Comparison of ENCODE assay signal across 9 mouse cellular contexts in the genomic region with DNA sequence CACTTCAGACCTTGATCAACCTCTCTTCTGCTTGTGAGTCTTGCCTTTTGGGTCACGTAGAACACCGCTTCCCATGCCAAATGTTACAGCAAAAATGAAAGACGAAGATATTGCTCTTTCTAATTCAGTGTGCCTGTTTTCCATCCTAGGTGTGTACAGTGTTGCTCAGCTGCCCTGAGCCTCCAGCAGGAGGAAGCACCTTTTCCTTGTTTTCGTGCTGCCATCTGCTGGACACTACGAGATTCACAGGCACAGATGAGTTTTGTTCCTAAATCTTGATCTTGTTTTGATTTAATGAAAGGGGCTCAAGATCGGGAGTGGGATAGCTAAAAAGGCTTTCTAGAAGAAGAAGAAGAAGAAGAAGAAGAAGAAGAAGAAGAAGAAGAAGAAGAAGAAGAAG. TPM values are rescaled to one million over a fixed set of nuclear protein-coding genes. Genes with fewer than 3 reads are reported as not detected.
DNase-seq lines count a peak whose midpoint lies in the region; ATAC-seq and TF ChIP-seq lines count a peak whose summit lies in the region.
"Had no signal": no experiment of that assay in that cellular context is flagged by ENCODE, and none has a peak within 500 bp of the region (broad histone marks: within the 10 kb centered on the region; RNA-seq: fewer than 3 reads in every experiment).

No protein-coding gene starts in this region.

- intact Hi-C loops in left cerebral cortex, postnatal 4 days (cut with DNase I), result no loop called here

- H3K9ac ChIP-seq in liver, adult 2 months (ENCODE audit: low read depth, low read length), result no peak overlapping the region
- H3K9ac ChIP-seq in liver, embryonic 12.5 days, result no peak overlapping the region
- H3K9ac ChIP-seq in hindbrain, postnatal 0 days (replicated peaks; ENCODE audit: low read length), result no peak overlapping the region

- TF ChIP-seq CTCF in liver, adult 2 months (IDR thresholded peaks at IDR 0.05; ENCODE audit: low read depth, low read length), result peak; percentile 86
- TF ChIP-seq CTCF in hindbrain, postnatal 0 days (IDR thresholded peaks at IDR 0.05; ENCODE audit: low read depth), result peak; percentile 94

- no peak overlapping the region for H3K4me3 ChIP-seq in liver, adult 2 months (ENCODE audit: insufficient read depth, low read depth, low read length)
- no peak overlapping the region for H3K4me3 ChIP-seq in liver, embryonic 12.5 days
- H3K4me3 ChIP-seq in hindbrain, postnatal 0 days (ENCODE audit: low read length), result no peak overlapping the region
- H3K4me3 ChIP-seq: myocyte had no signal

- TF ChIP-seq POLR2A in liver, adult 2 months (IDR thresholded peaks at IDR 0.05; ENCODE audit: extremely low read depth, insufficient read depth, low read length), result no peak

- no peak for ATAC-seq in liver, embryonic 12.5 days
- ATAC-seq in hindbrain, postnatal 0 days, result no peak
- ATAC-seq in megakaryocyte-erythroid progenitor cell, adult 5-6 weeks (replicated peaks; ENCODE audit: low FRiP score, low TSS enrichment, poor library complexity, severe bottlenecking), result no peak

- H3K79me2 ChIP-seq in liver, adult 2 months (ENCODE audit: control insufficient read depth, insufficient read depth, low read length), result no peaks in the 10 kb centered on the region

- no peak overlapping the region for H3K27ac ChIP-seq in liver, adult 2 months (replicated peaks; ENCODE audit: insufficient read depth, low read depth, low read length)
- no peak overlapping the region for H3K27ac ChIP-seq in liver, embryonic 12.5 days
- no peak overlapping the region for H3K27ac ChIP-seq in hindbrain, postnatal 0 days

- peak; percentile 44 for DNase-seq in liver, adult 2 months (ENCODE audit: extremely low read depth, low read depth, low spot score)
- peak; percentile 22 to 38 for DNase-seq in adrenal gland, adult 18-20 months (ENCODE audit: low spot score in 2 of 2)
- DNase-seq in cerebellum, postnatal 14 days, result peak; percentile 78 to 82
- peak; percentile 82 for DNase-seq in hindbrain, postnatal 0 days (ENCODE audit: low spot score)
- DNase-seq in left cerebral cortex, postnatal 4 days, result peak; percentile 49
- DNase-seq in right cerebral cortex, postnatal 36 days (ENCODE audit: low spot score in 2 of 2), result peak; percentile 26 to 30

- no peaks in the 10 kb centered on the region for H3K4me1 ChIP-seq in liver, adult 2 months (ENCODE audit: control insufficient read depth, insufficient read depth, low read length)
- no peaks in the 10 kb centered on the region for H3K4me1 ChIP-seq in liver, embryonic 12.5 days
- no peaks in the 10 kb centered on the region for H3K4me1 ChIP-seq in hindbrain, postnatal 0 days (ENCODE audit: insufficient read depth, low read length)

- no peaks in the 10 kb centered on the region for H3K9me3 ChIP-seq in liver, embryonic 12.5 days (replicated peaks)
- no peaks in the 10 kb centered on the region for H3K9me3 ChIP-seq in hindbrain, postnatal 0 days (ENCODE audit: low read length)

- no peaks in the 10 kb centered on the region for H3K27me3 ChIP-seq in liver, adult 2 months (ENCODE audit: control insufficient read depth, insufficient read depth, low read length)
- no peaks in the 10 kb centered on the region for H3K27me3 ChIP-seq in liver, embryonic 12.5 days (replicated peaks)
- H3K27me3 ChIP-seq in hindbrain, postnatal 0 days (ENCODE audit: insufficient read depth, low read length), result no peaks in the 10 kb centered on the region

- 10% methylated on average over 6 of the region's 6 CpGs for WGBS in liver, adult 2 months
- WGBS in liver, embryonic 12.5 days (ENCODE audit: insufficient replicate concordance), result 14% methylated on average over 6 of the region's 6 CpGs
- 29% methylated on average over 6 of the region's 6 CpGs for WGBS in hindbrain, postnatal 0 days

- H3K36me3 ChIP-seq in liver, adult 2 months (ENCODE audit: control insufficient read depth, insufficient read depth, low read length), result no peaks in the 10 kb centered on the region
- H3K36me3 ChIP-seq in liver, embryonic 12.5 days, result no peaks in the 10 kb centered on the region
- H3K36me3 ChIP-seq in hindbrain, postnatal 0 days (ENCODE audit: insufficient read depth, low read length), result no peaks in the 10 kb centered on the region

- no peak overlapping the region for H3K4me2 ChIP-seq in liver, embryonic 12.5 days
- H3K4me2 ChIP-seq in hindbrain, postnatal 0 days (ENCODE audit: low read depth, low read length), result no peak overlapping the region

RNA-seq across cellular contexts. Expression of a gene that starts 40.3 kb away (rescaled TPM):
- not detected in 2 replicates for total RNA-seq in liver, adult 2 months (2014; rRNA removed)
- polyA plus RNA-seq in liver, adult 2 months (2012; rRNA removed), result not detected in 2 replicates
- polyA plus RNA-seq in liver, embryonic 12.5 days (2016; fragmentation: Nextera tagmentation; extraction: Ambion mirVana), result not detected in 2 replicates
- not detected for total RNA-seq in adrenal gland, adult 18-20 months (2021)
- total RNA-seq in hindbrain, postnatal 0 days (2014; rRNA removed), result 0.43 and 3.5 TPM in 2 replicates
- polyA plus RNA-seq in hindbrain, postnatal 0 days (2015; fragmentation: Nextera tagmentation; extraction: Ambion mirVana), result 0.73 and 1.2 TPM in 2 replicates
- 1 to 10 TPM; 1.5 to 2.2 TPM for total RNA-seq in left cerebral cortex, postnatal 4 days (2021)
- not detected in 2 replicates for total RNA-seq in megakaryocyte-erythroid progenitor cell, adult 5-6 weeks (2014; fragmentation: Nextera tagmentation)
- total RNA-seq in megakaryocyte-erythroid progenitor cell, adult 5-6 weeks (2017), result not detected in 2 replicates

Comparison
In these comparisons a context has a peak if more than half of its experiments do, and no peak if none do; other contexts are left out.
1. DNase-seq: peak in every context shown above with its lines; median percentile 82 in hindbrain, postnatal 0 days; 80 in cerebellum, postnatal 14 days; 49 in left cerebral cortex, postnatal 4 days; 44 in liver, adult 2 months; 30 in adrenal gland, adult 18-20 months; 28 in right cerebral cortex, postnatal 36 days.